Mouse (Mus musculus): ENCODE measurements around the gene Islr.

Islr gene

DNA sequence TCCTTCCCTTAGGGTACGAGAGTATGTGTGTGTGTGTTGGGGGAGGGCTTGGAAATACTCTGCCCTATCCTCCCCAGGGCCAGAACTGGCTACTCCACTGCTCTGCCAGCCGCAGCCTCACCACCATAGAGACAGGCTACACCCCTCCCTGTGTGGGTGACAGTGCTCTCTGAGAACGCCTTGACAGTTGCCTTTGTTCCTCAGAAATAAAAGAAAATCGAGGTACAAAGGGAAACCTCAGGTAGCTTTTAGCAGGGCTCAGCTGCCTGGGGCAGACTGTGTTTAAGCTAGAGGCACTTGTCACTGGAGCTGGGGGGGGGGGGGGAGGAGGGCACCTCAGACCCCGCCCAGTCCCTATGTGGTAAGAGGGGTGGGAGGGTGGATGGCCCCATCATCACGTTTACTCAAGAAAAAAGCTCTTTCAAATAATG is 91.8 kb downstream of the Islr start:
- DNase-seq (ENCODE audit: low spot score in 2 of 2): no peak

DNA sequence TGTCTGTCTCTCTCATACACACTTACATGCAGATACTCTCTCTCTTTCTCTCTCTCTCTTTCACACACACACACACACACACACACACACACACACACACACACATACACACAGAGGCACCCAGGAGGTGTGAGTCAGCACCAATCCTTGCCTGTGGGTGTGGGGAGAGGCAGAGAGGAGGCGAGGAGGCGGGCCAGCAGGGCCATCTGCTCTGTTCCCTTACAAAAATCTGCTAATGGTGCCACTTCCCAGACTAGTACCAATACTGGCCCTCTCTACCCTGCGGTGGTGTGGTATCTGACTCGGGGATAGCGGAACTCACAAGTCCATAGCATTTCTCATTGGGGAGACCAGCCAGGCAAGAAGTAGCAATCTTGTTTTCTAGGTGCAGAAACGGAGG is 92.7 kb downstream of the Islr start:
- DNase-seq (ENCODE audit: low spot score in 2 of 2): peak in 1 of 2 experiments; percentile 55

GRCm38 (mm10) chr9:58110787-58111186 is 93.3 kb downstream of the Islr start:
- DNase-seq (ENCODE audit: low spot score in 2 of 2): no peak

DNA sequence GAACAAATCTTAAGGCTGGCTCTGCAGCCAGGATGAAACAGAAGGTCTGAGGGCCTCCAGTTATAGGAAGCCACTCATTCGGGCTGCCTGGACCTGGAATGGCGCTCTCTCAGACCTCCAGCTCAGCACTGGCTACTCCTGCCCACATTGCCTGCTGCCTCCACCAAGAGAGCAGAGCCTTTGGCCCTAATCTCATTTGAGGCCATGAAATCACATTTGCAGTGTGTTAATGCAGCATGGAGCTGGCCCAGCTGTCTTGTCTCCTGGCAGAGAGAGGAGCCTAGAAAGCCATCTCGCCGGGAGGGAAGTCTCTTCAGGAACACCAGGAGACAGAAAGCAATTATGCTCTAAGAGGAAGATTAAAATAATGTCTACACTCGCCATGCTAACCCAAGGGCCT is 96.6 kb downstream of the Islr start:
- no peak for DNase-seq (ENCODE audit: low spot score in 2 of 2)

Data from cerebellum, postnatal 4 days (tissue).